Mouse (Mus musculus): ENCODE measurements at regions not wholly inside any gene's neighbourhood (a gene's known extent, or its start where the extent isn't known, plus 50 kb on each side); places are given as distances from the start of the nearest gene placed in this dataset.

- TF ChIP-seq CTCF (IDR thresholded peaks at IDR 0.05; ENCODE audit: control insufficient read depth, insufficient read depth, insufficient replicate concordance, low read depth, low read length) (no peak), POLR2A (IDR thresholded peaks at IDR 0.05; ENCODE audit: control insufficient read depth, low read depth, low read length) (no peak)
Measured at GRCm38 (mm10) chr13:59916166-59917044, 93.5 kb upstream of the Tut7 start.

Measured in testis, adult 2 months (tissue).